ENCODE assay signal across 11 mouse cellular contexts in genomic region chr15:7491091-7491490, GRCm38 (mm10).
"Had no signal": no experiment of that assay in that cellular context is flagged by ENCODE, and none has a peak within 500 bp of the region (broad histone marks: within the 10 kb centered on the region; RNA-seq: fewer than 3 reads in every experiment).

No protein-coding gene starts in this region.

- DNase-seq: kidney, adult 18-20 months; kidney, postnatal 10 days; kidney, postnatal 4 days; layer of hippocampus, postnatal 36 days; lung, adult 2 months; lung, postnatal 36 days; retina, postnatal 1 day; right cerebral cortex, postnatal 4 days; spleen, adult 18-20 months; thymus, adult 18-20 months; thymus, postnatal 14 days had no signal
